Mouse (Mus musculus) MEL-GATA-1-ER (cell line): ENCODE measurements around the gene Gm3526.
"Not testable (repeated sequence)": the region's sequence is repeated elsewhere in the genome, so short reads cannot be mapped to it uniquely, and the experiment has no call there.

Experiments used
- DNase-seq: peaks from one replicate; pipeline ENCODE4 v3.0.0-alpha.2; 2012; ENCODE audit warnings: low read depth; ENCODE audit errors: extremely low read depth

Gm3526 gene

GRCm38 (mm10) chr14:5260480-5260879 lies at the start of gene Gm3526:
TSS of gene Gm3526 (minus strand) at chr14:5260580.
- not testable (repeated sequence) for DNase-seq
